Mouse (Mus musculus) hindbrain, embryonic 14.5 days (tissue): ENCODE measurements around the gene Ptgir. TPM values are rescaled to one million over a fixed set of nuclear protein-coding genes. Genes with fewer than 3 reads are reported as not detected.

Experiments
- ATAC-seq: fragments of 200-750 bp; cut with Nextera tagmentation; 2 replicates; pipeline ENCODE4 v1.8.0; 2017; ENCODE audit warnings: moderate number of reproducible peaks, mild to moderate bottlenecking, moderate TSS enrichment, moderate library complexity; ENCODE audit not compliant: low FRiP score
- DNase-seq: peaks from one replicate; pipeline ENCODE4 v3.0.0-alpha.2; 2015; ENCODE audit warnings: low spot score
- H3K27ac ChIP-seq: fragments of 300-500 bp; sonication (generic); 2 replicates; pipeline ENCODE4 v1.5.1; 2014; ENCODE audit warnings: mild to moderate bottlenecking, moderate library complexity
- H3K27me3 ChIP-seq: fragments of 300-500 bp; sonication (generic); 2 replicates; pipeline ENCODE4 v1.6.1; 2014; ENCODE audit warnings: mild to moderate bottlenecking, low read length, mixed read lengths; ENCODE audit not compliant: control insufficient read depth, insufficient read depth
- H3K36me3 ChIP-seq: fragments of 300-500 bp; sonication (generic); replicated peaks from 2 replicates; pipeline ENCODE4 v1.6.1; 2014; ENCODE audit not compliant: control insufficient read depth, insufficient read depth
- H3K4me1 ChIP-seq: fragments of 300-500 bp; sonication (generic); replicated peaks from 2 replicates; pipeline ENCODE4 v1.6.1; 2014; ENCODE audit warnings: antibody characterized with exemption, low read length, mixed read lengths; ENCODE audit not compliant: control insufficient read depth, insufficient read depth
- H3K4me2 ChIP-seq: fragments of 300-500 bp; sonication (generic); replicated peaks from 2 replicates; pipeline ENCODE4 v1.6.1; 2014; ENCODE audit warnings: mild to moderate bottlenecking, moderate library complexity
- H3K4me3 ChIP-seq: fragments of 300-500 bp; sonication (generic); replicated peaks from 2 replicates; pipeline ENCODE4 v1.5.1; 2014; ENCODE audit warnings: mild to moderate bottlenecking, low read length
- H3K9ac ChIP-seq: fragments of 300-500 bp; sonication (generic); 2 replicates; pipeline ENCODE4 v1.6.1; 2014
- H3K9me3 ChIP-seq: fragments of 300-500 bp; sonication (generic); 2 replicates; pipeline ENCODE4 v1.6.1; 2016; ENCODE audit warnings: low read length; ENCODE audit not compliant: control insufficient read depth
- WGBS: fragments of 180-500 bp; shearing (Covaris S2); extraction: QIAGEN DNeasy Blood & Tissue Kit; methylation state at CpG from one replicate; pipeline ENCODE4 v1.1.7; 2014; 5-methylcytosine and 5-hydroxymethylcytosine counted together
- polyA plus RNA-seq: library from polyadenylated mRNA; unstranded; fragments of >200 nt; fragmentation: Nextera tagmentation; extraction: Ambion mirVana; gene quantifications from 2 replicates; pipeline ENCODE4 v1.2.1, GENCODE M21; 2014

Gene Ptgir
- polyA plus RNA-seq, 1 experiment from 2014 or later, result not detected

DNA sequence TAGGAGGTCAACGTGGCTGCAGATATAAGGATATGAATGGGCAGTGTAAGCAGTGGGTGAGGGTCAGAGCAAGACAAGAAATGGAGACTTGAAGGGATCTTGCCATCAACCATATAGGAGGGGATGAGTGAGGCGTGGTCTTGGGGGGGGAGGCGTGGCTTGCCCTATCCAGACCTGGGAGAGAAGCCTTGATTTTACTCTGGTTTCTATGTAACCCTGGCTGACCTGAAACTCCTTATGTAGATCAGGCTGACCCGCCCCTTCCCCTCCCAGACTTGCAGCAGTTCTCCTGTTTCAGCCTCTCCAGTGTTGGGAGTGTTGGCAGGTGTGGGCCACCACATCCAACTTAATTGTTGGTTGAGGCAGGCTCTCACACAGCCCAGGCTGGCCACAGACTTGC, 22.0 kb upstream of the Ptgir start:
- DNase-seq (no peak), ATAC-seq (no peak)
- H3K4me3 ChIP-seq, result no peak overlapping the region
- peaks cover 8% of the 10 kb centered on the region; the same call in 1 of the 2 replicates for H3K4me1 ChIP-seq
- peaks cover 38% of the 10 kb centered on the region for H3K27me3 ChIP-seq
- H3K36me3 ChIP-seq, result peaks cover 45% of the 10 kb centered on the region
- H3K9ac ChIP-seq, result no peak overlapping the region
- no peak overlapping the region for H3K4me2 ChIP-seq
- 57% methylated on average over 4 of the region's 4 CpGs for WGBS
- no peak overlapping the region for H3K27ac ChIP-seq
- peaks cover 8% of the 10 kb centered on the region; the same call in 1 of the 2 replicates for H3K9me3 ChIP-seq

DNA sequence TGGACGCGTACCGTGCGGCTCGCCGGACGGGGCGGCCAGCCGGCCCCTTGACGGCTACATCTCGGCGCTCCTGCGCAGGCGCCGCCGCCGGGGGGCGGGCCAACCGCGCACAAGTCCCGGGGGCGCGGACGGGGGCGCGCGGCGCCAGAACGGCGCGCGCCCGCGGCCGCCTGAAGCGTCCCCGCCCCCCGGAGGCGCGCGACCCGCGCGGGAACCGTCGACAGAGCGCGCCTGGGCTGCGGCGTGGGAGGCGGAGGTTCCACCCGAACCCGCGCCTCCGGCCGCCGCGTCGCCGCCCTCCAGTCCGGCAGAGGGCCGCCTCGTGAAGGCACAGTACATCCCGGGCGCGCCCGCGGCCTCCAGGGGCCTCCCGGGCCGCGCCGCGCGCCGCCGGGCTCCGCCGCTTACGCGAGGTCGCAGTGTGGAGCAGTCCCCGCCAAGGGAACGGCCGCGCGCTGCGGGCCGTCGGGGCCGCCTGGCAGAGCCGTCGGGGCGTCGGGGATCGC, 21.0 kb upstream of the Ptgir start:
- H3K9ac ChIP-seq, result no peak overlapping the region
- H3K4me2 ChIP-seq, result peak overlapping the region; percentile 19; the same call in 1 of the 2 replicates
- H3K27me3 ChIP-seq, result peaks cover 38% of the 10 kb centered on the region
- H3K4me1 ChIP-seq, result 0 out of 2 replicates have a peak, but pooled peaks cover 3% of the 10 kb centered on the region
- 8% methylated on average over 64 of the region's 95 CpGs for WGBS
- peak; percentile 38; the same call in 1 of the 2 replicates for ATAC-seq
- H3K36me3 ChIP-seq, result peaks cover 44% of the 10 kb centered on the region
- peak overlapping the region; percentile 25 for H3K4me3 ChIP-seq
- no peak for DNase-seq
- peaks cover 8% of the 10 kb centered on the region; the same call in 1 of the 2 replicates for H3K9me3 ChIP-seq
- no peak overlapping the region for H3K27ac ChIP-seq

DNA sequence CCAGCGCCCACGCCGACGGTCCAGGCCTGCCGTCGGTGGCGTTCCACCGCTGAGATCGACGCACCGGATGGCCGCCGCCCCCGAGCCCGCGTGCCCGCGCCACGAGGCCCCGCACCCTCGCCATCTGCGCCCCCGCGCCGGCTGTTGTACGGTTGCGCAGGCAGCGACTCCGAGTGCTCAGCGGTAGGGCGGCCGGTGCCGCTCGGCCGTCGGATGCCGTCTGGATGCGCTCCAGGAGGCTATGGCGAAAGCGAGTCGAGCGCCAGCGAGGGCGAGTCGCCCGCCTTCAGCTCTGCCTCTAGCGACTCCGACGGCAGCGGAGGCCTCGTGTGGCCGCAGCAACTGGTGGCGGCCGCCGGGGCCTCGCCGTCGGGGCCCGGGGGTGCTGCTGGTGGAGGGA, 20.4 kb upstream of the Ptgir start:
- DNase-seq, result no peak
- Histone ChIP-seq H3K4me3 (peak overlapping the region; percentile 25), H3K4me1 (no peaks in the 10 kb centered on the region), H3K27ac (no peak overlapping the region), H3K4me2 (no peak overlapping the region), H3K9ac (no peak overlapping the region), H3K27me3 (peaks cover 38% of the 10 kb centered on the region), H3K36me3 (peaks cover 44% of the 10 kb centered on the region), H3K9me3 (peaks cover 8% of the 10 kb centered on the region; the same call in 1 of the 2 replicates)
- 39% methylated on average over 59 of the region's 59 CpGs for WGBS
- ATAC-seq, result no peak

DNA sequence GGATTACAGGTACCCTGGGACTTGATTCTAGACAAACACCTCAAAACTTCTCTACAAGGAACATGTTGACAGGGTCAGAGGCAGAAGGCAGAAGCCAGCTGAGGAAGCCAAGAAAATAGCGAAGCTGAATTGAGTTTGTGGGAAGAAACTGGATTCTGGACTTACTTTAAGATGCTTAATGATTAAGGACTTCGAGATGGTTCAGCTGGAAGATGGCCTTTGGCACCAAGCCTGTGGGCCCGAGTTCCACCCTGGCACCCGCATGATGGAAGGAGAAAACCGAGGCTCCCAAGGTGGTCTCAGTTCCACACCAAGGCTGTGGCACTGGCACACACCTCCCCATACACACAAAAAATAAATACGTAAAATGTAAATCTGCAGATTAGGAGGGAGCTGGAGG, 15.8 kb upstream of the Ptgir start:
- H3K4me2 ChIP-seq, result peak overlapping the region; percentile 48; the same call in 1 of the 2 replicates
- H3K9ac ChIP-seq, result no peak overlapping the region
- H3K36me3 ChIP-seq, result peaks cover 20% of the 10 kb centered on the region
- H3K27me3 ChIP-seq, result peaks cover 30% of the 10 kb centered on the region
- peaks cover 14% of the 10 kb centered on the region for H3K4me1 ChIP-seq
- H3K9me3 ChIP-seq, result peaks cover 6% of the 10 kb centered on the region; the same call in 1 of the 2 replicates
- no peak overlapping the region; the same call in 1 of the 2 replicates for H3K27ac ChIP-seq
- no peak for DNase-seq
- no peak overlapping the region for H3K4me3 ChIP-seq
- 57% methylated on average over 6 of the region's 6 CpGs for WGBS
- no peak for ATAC-seq

DNA sequence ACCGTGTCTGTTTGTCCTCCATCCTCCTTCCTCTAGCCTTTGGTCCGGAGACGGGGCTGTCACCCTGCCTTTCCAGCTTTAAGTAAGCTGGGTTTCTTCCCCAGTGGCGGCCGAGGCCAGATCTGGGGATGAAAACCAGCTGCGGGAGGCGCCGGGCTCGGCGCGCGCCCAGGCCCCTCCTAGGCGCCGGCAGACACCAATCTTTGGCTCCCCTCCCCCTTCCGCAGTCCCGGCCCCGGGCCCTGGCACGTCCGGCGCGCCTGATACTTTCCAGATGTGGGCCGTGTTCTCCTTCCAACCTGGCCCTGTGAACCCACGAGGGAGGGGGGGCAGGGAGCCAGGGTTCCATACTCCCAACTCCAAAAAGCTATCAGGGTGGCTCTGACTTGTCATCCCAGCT, 15.3 kb upstream of the Ptgir start:
- Histone ChIP-seq H3K4me1 (peaks cover 15% of the 10 kb centered on the region), H3K4me3 (no peak overlapping the region)
- WGBS, result 2% methylated on average over 23 of the region's 23 CpGs

DNA sequence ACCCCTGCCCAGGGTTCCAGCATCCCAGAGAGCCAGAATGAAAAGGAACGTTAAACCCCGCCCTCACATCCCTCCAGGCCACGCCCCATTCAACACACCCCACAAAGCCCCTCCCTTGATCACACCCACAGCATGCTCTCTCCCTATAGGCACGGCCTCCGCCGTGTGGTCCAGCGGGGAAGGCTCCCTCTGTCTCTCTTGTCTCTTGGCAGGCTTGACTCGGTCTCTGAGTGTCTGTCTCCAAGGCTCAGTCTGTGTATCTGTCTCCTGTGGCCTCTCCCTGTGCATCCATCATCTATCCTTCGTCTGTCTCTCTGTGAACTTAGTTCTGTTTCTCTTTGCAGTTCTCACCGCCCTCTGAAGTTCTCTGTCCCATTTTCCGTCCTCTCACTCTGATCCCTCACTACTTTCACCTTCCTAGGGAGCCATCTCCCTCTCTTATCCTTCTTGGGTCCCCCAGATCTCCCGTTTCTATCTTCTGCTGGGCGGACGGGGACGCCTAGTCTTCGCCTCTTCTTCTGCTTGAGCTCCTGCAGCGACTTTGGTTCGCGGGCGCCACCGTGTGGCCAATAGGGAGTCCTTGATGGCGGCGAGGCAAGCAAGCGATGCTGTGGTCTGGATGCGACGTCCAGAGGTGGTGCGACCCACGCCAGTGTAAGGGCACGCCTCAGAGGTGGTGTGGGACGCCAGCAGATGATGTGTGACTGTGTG, 14.5 kb upstream of the Ptgir start, which contains the start of gene Gng8:
Gng8 (plus strand) TSS at position 146 of the 711 bp plus-strand sequence.
- Histone ChIP-seq H3K27ac (no peak within 1 kb of the TSS; the same call in 1 of the 2 replicates), H3K4me2 (peak within 1 kb of the TSS; percentile 48), H3K9me3 (no peaks in the 10 kb centered on the region), H3K9ac (no peak within 1 kb of the TSS), H3K4me3 (peak within 1 kb of the TSS; percentile 9; the same call in 1 of the 2 replicates), H3K27me3 (peaks cover 18% of the 10 kb centered on the region), H3K36me3 (peaks cover 7% of the 10 kb centered on the region), H3K4me1 (peaks cover 15% of the 10 kb centered on the region)
- DNase-seq, result peak; percentile 89
- peak; percentile 66 for ATAC-seq
- WGBS, result under 1% methylated on average over 30 of the region's 30 CpGs

More for the DNA sequence above, 15.3 kb upstream of the Ptgir start:
- Histone ChIP-seq H3K9me3 (peaks cover 2% of the 10 kb centered on the region; the same call in 1 of the 2 replicates), H3K9ac (no peak overlapping the region), H3K36me3 (peaks cover 16% of the 10 kb centered on the region), H3K27ac (no peak overlapping the region; the same call in 1 of the 2 replicates), H3K27me3 (peaks cover 26% of the 10 kb centered on the region), H3K4me2 (peak overlapping the region; percentile 48)
- DNase-seq (no peak), ATAC-seq (no peak)

DNA sequence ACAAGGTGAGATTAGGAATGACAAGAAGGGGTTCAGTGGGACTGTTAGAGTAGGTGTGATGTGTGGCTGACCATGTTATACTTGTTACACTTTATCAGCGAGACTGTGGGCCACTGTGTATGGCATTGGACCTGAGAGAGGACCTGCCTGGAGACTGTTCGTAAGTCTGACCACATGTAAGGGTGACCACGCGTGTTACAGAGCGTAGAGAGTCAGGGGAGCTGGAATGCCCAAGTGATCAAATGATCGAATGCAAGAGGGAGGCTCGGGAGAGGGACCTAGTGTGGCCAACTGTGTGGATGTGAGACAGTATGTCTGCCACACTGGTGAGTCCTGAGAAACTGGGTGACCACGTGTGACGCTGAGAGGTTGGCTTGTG, 13.9 kb upstream of the Ptgir start:
- Histone ChIP-seq H3K9me3 (no peaks in the 10 kb centered on the region), H3K27ac (no peak overlapping the region), H3K9ac (no peak overlapping the region), H3K36me3 (peaks cover 2% of the 10 kb centered on the region), H3K4me2 (peak overlapping the region; percentile 48), H3K27me3 (peaks cover 17% of the 10 kb centered on the region), H3K4me1 (peaks cover 15% of the 10 kb centered on the region), H3K4me3 (no peak overlapping the region)
- DNase-seq (no peak), ATAC-seq (peak; percentile 6; the same call in 1 of the 2 replicates)
- 53% methylated on average over 9 of the region's 9 CpGs for WGBS

DNA sequence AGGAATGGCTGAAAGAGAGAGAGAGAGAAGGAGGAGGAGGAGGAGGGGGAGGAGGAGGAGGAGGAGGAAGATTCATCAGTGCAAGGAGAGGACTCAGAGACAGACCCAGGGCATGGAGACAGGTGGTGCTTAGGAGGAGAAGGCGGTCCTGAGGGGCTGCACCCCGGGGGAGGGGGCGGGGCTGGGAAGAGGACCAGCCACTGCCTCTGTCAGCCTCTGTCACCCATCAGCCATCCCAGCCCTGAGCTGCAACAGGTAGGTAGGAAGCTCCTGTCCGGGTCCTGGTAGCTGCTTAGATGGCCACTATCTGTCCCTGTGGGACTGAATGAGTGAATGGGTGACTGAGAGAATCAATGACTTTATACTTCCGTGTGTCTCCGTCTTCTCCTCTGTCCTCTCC, 12.7 kb upstream of the Ptgir start:
- H3K4me2 ChIP-seq, result no peak overlapping the region
- DNase-seq (no peak), ATAC-seq (no peak)
- no peak overlapping the region for H3K27ac ChIP-seq
- H3K36me3 ChIP-seq, result no peaks in the 10 kb centered on the region
- no peak overlapping the region for H3K4me3 ChIP-seq
- H3K9ac ChIP-seq, result no peak overlapping the region
- 2% methylated on average over 6 of the region's 6 CpGs for WGBS
- H3K9me3 ChIP-seq, result no peaks in the 10 kb centered on the region
- peaks cover 17% of the 10 kb centered on the region for H3K27me3 ChIP-seq
- H3K4me1 ChIP-seq, result peaks cover 15% of the 10 kb centered on the region

DNA sequence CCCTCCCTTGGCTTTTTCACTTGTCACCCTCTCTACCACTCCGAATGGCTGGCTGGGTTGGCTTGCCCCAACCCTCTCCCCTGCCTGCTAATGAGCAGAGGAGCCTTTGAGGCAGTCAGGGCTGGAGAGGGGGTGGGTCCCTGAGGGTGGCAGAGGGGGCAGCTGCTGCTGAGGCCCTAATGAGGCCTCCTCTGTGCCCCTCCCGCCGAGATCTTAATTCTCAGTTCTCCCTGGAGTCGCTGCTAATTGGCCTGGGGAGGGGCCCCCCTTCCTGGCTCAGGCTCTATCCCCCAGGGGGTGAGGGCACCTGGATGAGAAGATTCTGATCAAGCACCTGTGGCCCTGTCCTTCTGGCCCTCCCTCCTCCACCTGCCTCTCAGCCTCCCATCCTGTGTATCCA, 12.0 kb upstream of the Ptgir start:
- no peak overlapping the region for H3K4me3 ChIP-seq
- ATAC-seq, result peak; percentile 32

More for the DNA sequence above, 12.0 kb upstream of the Ptgir start:
- H3K4me2 ChIP-seq, result peak overlapping the region; percentile 48
- no peaks in the 10 kb centered on the region for H3K9me3 ChIP-seq
- WGBS, result 1% methylated on average over 4 of the region's 4 CpGs
- H3K4me1 ChIP-seq, result peaks cover 15% of the 10 kb centered on the region
- no peak overlapping the region for H3K9ac ChIP-seq
- H3K36me3 ChIP-seq, result no peaks in the 10 kb centered on the region
- peaks cover 17% of the 10 kb centered on the region for H3K27me3 ChIP-seq
- DNase-seq, result no peak
- 0 out of 2 replicates have a peak overlapping the region, but pooled peaks have one; percentile 32 for H3K27ac ChIP-seq
